Mouse (Mus musculus): Measurements from ENCODE around the gene Lgi1.

- no peak for TF ChIP-seq POLR2A (IDR thresholded peaks at IDR 0.05; ENCODE audit: borderline replicate concordance, control insufficient read depth, low read depth, low read length)
- TF ChIP-seq CTCF (IDR thresholded peaks at IDR 0.05; ENCODE audit: control insufficient read depth, insufficient read depth, low read length): no peak
These were observed 86.9 kb downstream of the Lgi1 start for GRCm38 (mm10) chr19:38351202-38351601.
